Mouse (Mus musculus): ENCODE data around the gene Zswim1.

DNA sequence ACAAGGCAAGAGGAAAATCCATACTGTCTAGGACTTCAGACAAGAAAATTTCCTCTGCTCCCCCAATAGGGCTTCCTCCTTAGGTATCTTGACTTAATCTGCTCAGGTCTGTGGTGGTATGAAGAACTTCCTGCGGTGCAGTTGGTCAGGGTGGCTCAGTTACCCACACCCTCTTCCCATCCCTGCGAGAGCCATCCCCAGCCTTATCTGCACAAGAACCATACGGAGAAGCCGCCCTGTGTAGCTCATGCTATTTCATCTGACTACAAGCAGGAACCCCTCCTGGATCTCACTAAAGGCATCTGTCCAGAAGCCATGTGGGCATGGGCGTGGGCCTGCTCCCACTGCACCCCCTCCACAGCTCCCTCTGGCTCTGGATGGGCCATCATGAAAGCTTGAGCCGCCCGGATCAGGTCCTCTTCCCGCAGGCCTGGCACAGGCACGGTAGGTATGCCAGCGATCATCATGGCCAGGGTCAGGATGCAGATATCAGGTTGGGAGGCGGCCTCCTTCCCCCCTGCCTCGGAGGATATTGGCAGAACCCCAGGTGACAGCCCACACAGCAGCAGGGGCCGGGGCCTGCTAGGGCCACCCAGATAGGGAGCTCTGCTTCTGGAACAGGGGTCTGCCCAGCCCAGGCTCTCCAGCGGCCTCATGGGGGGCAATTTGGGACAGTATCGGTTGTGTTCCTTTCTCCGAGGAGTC, 4.8 kb downstream of the Zswim1 start:
- TF ChIP-seq MAX (IDR thresholded peaks at IDR 0.05; ENCODE audit: low read depth) = no peak
- no peak for TF ChIP-seq POLR2A (IDR thresholded peaks at IDR 0.05; ENCODE audit: insufficient read length, low read depth)
- TF ChIP-seq CEBPB (IDR thresholded peaks at IDR 0.05; ENCODE audit: insufficient read depth, poor library complexity, severe bottlenecking) = no peak
- TF ChIP-seq E2F4 (IDR thresholded peaks at IDR 0.05; ENCODE audit: insufficient read depth) = no peak
- no peak for TF ChIP-seq MYOD1 (IDR thresholded peaks at IDR 0.05; ENCODE audit: control insufficient read depth in 1 of 3, insufficient read length in 2 of 3, low read depth in 2 of 3)
- TF ChIP-seq MYOG (IDR thresholded peaks at IDR 0.05; ENCODE audit: control insufficient read depth in 1 of 3, insufficient read depth in 1 of 3, insufficient read length in 2 of 3, low read depth in 2 of 3) = no peak
- TF ChIP-seq SRF (IDR thresholded peaks at IDR 0.05; ENCODE audit: control insufficient read depth, insufficient read length, low read depth) = no peak
- TF ChIP-seq POLR2AphosphoS2 (IDR thresholded peaks at IDR 0.05; ENCODE audit: insufficient read length, low read depth) = no peak
- TF ChIP-seq USF1 (IDR thresholded peaks at IDR 0.05; ENCODE audit: low read depth) = no peak
- no peak for TF ChIP-seq TCF3 (IDR thresholded peaks at IDR 0.05; ENCODE audit: insufficient read length, low read depth)
- no peak for TF ChIP-seq TCF12 (IDR thresholded peaks at IDR 0.05; ENCODE audit: insufficient read depth, poor library complexity, severe bottlenecking)
- TF ChIP-seq REST (IDR thresholded peaks at IDR 0.05; ENCODE audit: insufficient read depth, insufficient read length) = no peak
